Mouse (Mus musculus): Measurements from ENCODE around the gene Vamp9.

- no peak for TF ChIP-seq CTCF (IDR thresholded peaks at IDR 0.05; ENCODE audit: low read depth)
- TF ChIP-seq EP300 (IDR thresholded peaks at IDR 0.05; ENCODE audit: low read depth): no peak
These were observed 77.5 kb downstream of the Vamp9 start for GRCm38 (mm10) chr5:99983452-99984061.

All from liver, postnatal 0 days (tissue).